Mouse (Mus musculus) hindbrain, embryonic 12.5 days (tissue): Measurements from ENCODE around the gene Gm7544. TPM values are rescaled to one million over a fixed set of nuclear protein-coding genes. Genes with fewer than 3 reads are reported as not detected.

ENCODE experiments used
- ATAC-seq: fragments of 200-750 bp; cut with Nextera tagmentation; 2 replicates; pipeline ENCODE4 v1.8.0; 2017; ENCODE audit warnings: moderate TSS enrichment; ENCODE audit not compliant: low FRiP score
- H3K27ac ChIP-seq: fragments of 300-500 bp; sonication (generic); 2 replicates; pipeline ENCODE4 v1.5.1; 2016; ENCODE audit warnings: mild to moderate bottlenecking
- H3K27me3 ChIP-seq: fragments of 300-500 bp; sonication (generic); 2 replicates; pipeline ENCODE4 v1.6.1; 2016; ENCODE audit warnings: mild to moderate bottlenecking
- H3K36me3 ChIP-seq: fragments of 300-500 bp; sonication (generic); 2 replicates; pipeline ENCODE4 v1.6.1; 2016; ENCODE audit warnings: mild to moderate bottlenecking
- H3K4me1 ChIP-seq: fragments of 300-500 bp; sonication (generic); 2 replicates; pipeline ENCODE4 v1.6.1; 2016
- H3K4me2 ChIP-seq: fragments of 300-500 bp; sonication (generic); replicated peaks from 2 replicates; pipeline ENCODE4 v1.6.1; 2016; ENCODE audit warnings: mild to moderate bottlenecking
- H3K4me3 ChIP-seq: fragments of 300-500 bp; sonication (generic); 2 replicates; pipeline ENCODE4 v1.5.1; 2016; ENCODE audit warnings: mild to moderate bottlenecking
- H3K9ac ChIP-seq: fragments of 300-500 bp; sonication (generic); 2 replicates; pipeline ENCODE4 v1.6.1; 2016; ENCODE audit warnings: mild to moderate bottlenecking, moderate library complexity
- H3K9me3 ChIP-seq: fragments of 300-500 bp; sonication (generic); replicated peaks from 2 replicates; pipeline ENCODE4 v1.6.1; 2016; ENCODE audit warnings: mild to moderate bottlenecking
- WGBS: fragments of 180-500 bp; shearing (Covaris S2); methylation state at CpG from one replicate; pipeline ENCODE4 v1.1.7; 2016; 5-methylcytosine and 5-hydroxymethylcytosine counted together
- polyA plus RNA-seq: library from polyadenylated mRNA; unstranded; fragments of >200 nt; fragmentation: Nextera tagmentation; extraction: Ambion mirVana; gene quantifications from 2 replicates; pipeline ENCODE4 v1.2.1, GENCODE M21; 2016

Gm7544 gene
- polyA plus RNA-seq, 1 experiment from 2014 or later: not detected

- H3K27ac ChIP-seq: no peak overlapping the region
- 58% methylated on average over 3 of the region's 3 CpGs for WGBS
- no peaks in the 10 kb centered on the region for H3K9me3 ChIP-seq
Observed at GRCm38 (mm10) chr1:82905886-82906285, 49.9 kb downstream of the Gm7544 start.

More at GRCm38 (mm10) chr1:82905886-82906285, 49.9 kb downstream of the Gm7544 start:
- peak; percentile 39; the same call in 1 of the 2 replicates for ATAC-seq
- Histone ChIP-seq H3K9ac (no peak overlapping the region), H3K4me1 (no peaks in the 10 kb centered on the region), H3K27me3 (no peaks in the 10 kb centered on the region), H3K4me3 (no peak overlapping the region), H3K4me2 (no peak overlapping the region), H3K36me3 (peaks cover 13% of the 10 kb centered on the region)

Other genes with a start within 250 kb of the Gm7544 start
- 259 and 278 TPM in 2 replicates for gene Mff, start 231.1 kb downstream of the Gm7544 start, polyA plus RNA-seq
- 0.16 TPM in 1 of 2 replicates, not detected in the other for gene Tm4sf20, start 187.6 kb downstream of the Gm7544 start, polyA plus RNA-seq
- not detected in 2 replicates for gene Gm47791, start 184.8 kb downstream of the Gm7544 start, polyA plus RNA-seq
- gene Agfg1, start 116.5 kb downstream of the Gm7544 start, polyA plus RNA-seq: 44.9 and 49.4 TPM in 2 replicates
- gene A030005L19Rik, start 42.7 kb downstream of the Gm7544 start, polyA plus RNA-seq: 0.54 and 0.60 TPM in 2 replicates
- not detected in 2 replicates for gene A030014E15Rik, start 31.1 kb downstream of the Gm7544 start, polyA plus RNA-seq
- gene Gm6217, start 24.6 kb downstream of the Gm7544 start, polyA plus RNA-seq: not detected in 2 replicates
- gene A030003K21Rik, start 12.6 kb downstream of the Gm7544 start, polyA plus RNA-seq: not detected in 2 replicates
- gene Gm47955, start 4.3 kb upstream of the Gm7544 start, polyA plus RNA-seq: not detected in 2 replicates
- not detected in 2 replicates for gene Gm47959, start 44.5 kb upstream of the Gm7544 start, polyA plus RNA-seq
- 0.26 and 0.77 TPM in 2 replicates for gene Slc19a3, start 82.4 kb upstream of the Gm7544 start, polyA plus RNA-seq
- not detected in 2 replicates for gene Krtap28-10, start 86.5 kb upstream of the Gm7544 start, polyA plus RNA-seq
- not detected in 2 replicates for gene Gm47969, start 88.9 kb upstream of the Gm7544 start, polyA plus RNA-seq
- gene A030005K14Rik, start 103.4 kb upstream of the Gm7544 start, polyA plus RNA-seq: not detected in 2 replicates
- not detected in 2 replicates for gene Krtap28-13, start 104.9 kb upstream of the Gm7544 start, polyA plus RNA-seq
- gene Ccl20, start 160.8 kb upstream of the Gm7544 start, polyA plus RNA-seq: not detected in 2 replicates
- gene Daw1, start 203.7 kb upstream of the Gm7544 start, polyA plus RNA-seq: 0.72 and 0.95 TPM in 2 replicates